ENCODE assay signal across 15 mouse cellular contexts in the genomic region with DNA sequence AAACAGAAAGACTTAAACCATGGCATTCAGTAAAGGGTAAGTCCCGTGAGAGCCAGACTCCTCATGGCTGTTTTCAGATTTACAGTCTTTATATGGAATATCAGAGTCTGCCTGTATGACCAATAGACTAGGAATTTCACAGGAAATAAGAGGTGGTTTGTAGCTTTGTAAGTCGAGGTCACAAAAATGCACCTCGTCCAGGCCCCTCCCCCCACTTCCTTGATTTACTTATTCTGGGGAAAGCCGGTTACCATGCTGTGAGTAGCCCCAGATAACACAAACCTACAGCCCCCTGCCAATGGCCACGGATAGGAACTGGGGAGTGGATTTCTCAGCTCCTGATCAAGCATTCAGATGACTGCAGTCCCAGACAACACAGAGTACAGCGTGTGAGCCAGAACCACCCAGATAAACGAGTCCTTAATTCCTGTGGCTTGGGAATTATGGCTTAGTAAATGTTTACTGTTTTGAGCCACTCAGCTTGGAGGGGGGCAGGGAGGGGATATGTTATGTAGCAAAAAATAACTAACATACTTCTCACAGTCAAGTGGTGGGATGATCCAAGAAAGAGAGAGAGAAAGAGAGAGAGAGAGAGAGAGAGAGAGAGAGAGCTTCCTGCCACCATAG. TPM values are rescaled to one million over a fixed set of nuclear protein-coding genes. Genes with fewer than 3 reads are reported as not detected.
DNase-seq lines count a peak whose midpoint lies in the region; ATAC-seq and TF ChIP-seq lines count a peak whose summit lies in the region.
"Had no signal": no experiment of that assay in that cellular context is flagged by ENCODE, and none has a peak within 500 bp of the region (broad histone marks: within the 10 kb centered on the region; RNA-seq: fewer than 3 reads in every experiment).

No protein-coding gene starts in this region.

- DNase-seq in kidney, postnatal 0 days (ENCODE audit: low spot score): peak; percentile 10
- DNase-seq in kidney, adult 9 months: no peak
- DNase-seq in Muller cell, postnatal 12 days (ENCODE audit: inconsistent ontology term): peak; percentile 83
- DNase-seq in embryonic facial prominence, embryonic 14.5 days (ENCODE audit: low spot score): peak; percentile 34
- no peak for DNase-seq in urinary bladder, postnatal 36 days (ENCODE audit: low spot score in 2 of 2)
- DNase-seq in kidney, postnatal 14 days: no peak
- DNase-seq: cerebellum, postnatal 10 days; kidney, postnatal 36 days; right cerebral cortex, postnatal 14 days had no signal

- ATAC-seq in kidney, postnatal 0 days (replicated peaks; ENCODE audit: low FRiP score, low read depth): no peak
- ATAC-seq in embryonic facial prominence, embryonic 14.5 days (ENCODE audit: low read depth): no peak
- no peak for ATAC-seq in stomach, embryonic 16.5 days (ENCODE audit: insufficient read depth, low FRiP score)
- ATAC-seq: intestine, embryonic 15.5 days; midbrain, embryonic 15.5 days had no signal

- WGBS in kidney, postnatal 0 days: 23% methylated on average over 7 of the region's 7 CpGs
- 23% methylated on average over 7 of the region's 7 CpGs for WGBS in embryonic facial prominence, embryonic 14.5 days
- 15% methylated on average over 7 of the region's 7 CpGs for WGBS in stomach, embryonic 16.5 days

- H3K4me1 ChIP-seq in kidney, postnatal 0 days (replicated peaks; ENCODE audit: insufficient read depth, low read length): no peaks in the 10 kb centered on the region; the same call in 1 of the 2 replicates
- no peaks in the 10 kb centered on the region for H3K4me1 ChIP-seq in embryonic facial prominence, embryonic 14.5 days (ENCODE audit: control insufficient read depth, insufficient read depth, low read length)
- H3K4me1 ChIP-seq in stomach, embryonic 16.5 days (ENCODE audit: control insufficient read depth, insufficient read depth, low read length): 0 out of 2 replicates have a peak, but pooled peaks cover 2% of the 10 kb centered on the region
- H3K4me1 ChIP-seq: midbrain, embryonic 15.5 days; neural tube, embryonic 12.5 days had no signal

- no peak overlapping the region for H3K4me3 ChIP-seq in kidney, postnatal 0 days (replicated peaks; ENCODE audit: low read depth, low read length)
- no peak overlapping the region for H3K4me3 ChIP-seq in embryonic facial prominence, embryonic 14.5 days (ENCODE audit: low read depth, low read length)
- H3K4me3 ChIP-seq in stomach, embryonic 16.5 days (replicated peaks; ENCODE audit: low read length): no peak overlapping the region
- H3K4me3 ChIP-seq: hindbrain, embryonic 13.5 days; intestine, embryonic 15.5 days; midbrain, embryonic 15.5 days; neural tube, embryonic 12.5 days had no signal

- no peaks in the 10 kb centered on the region for H3K36me3 ChIP-seq in kidney, postnatal 0 days (ENCODE audit: insufficient read depth, low read length)
- H3K36me3 ChIP-seq in embryonic facial prominence, embryonic 14.5 days (ENCODE audit: control insufficient read depth, insufficient read depth, low read length): no peaks in the 10 kb centered on the region
- no peaks in the 10 kb centered on the region for H3K36me3 ChIP-seq in stomach, embryonic 16.5 days (ENCODE audit: control insufficient read depth, insufficient read depth, low read length)
- H3K36me3 ChIP-seq: hindbrain, embryonic 13.5 days; intestine, embryonic 15.5 days; midbrain, embryonic 15.5 days; neural tube, embryonic 12.5 days had no signal

- no peak for TF ChIP-seq CTCF in kidney, postnatal 0 days (IDR thresholded peaks at IDR 0.05; ENCODE audit: low read depth)

- H3K27ac ChIP-seq in kidney, postnatal 0 days: 0 out of 2 replicates have a peak overlapping the region, but pooled peaks have one; percentile 11
- no peak overlapping the region for H3K27ac ChIP-seq in embryonic facial prominence, embryonic 14.5 days (replicated peaks; ENCODE audit: low read depth, low read length)
- H3K27ac ChIP-seq in stomach, embryonic 16.5 days (ENCODE audit: low read length): 0 out of 2 replicates have a peak overlapping the region, but pooled peaks have one; percentile 36
- H3K27ac ChIP-seq: hindbrain, embryonic 13.5 days; intestine, embryonic 15.5 days; midbrain, embryonic 15.5 days; neural tube, embryonic 12.5 days had no signal

- H3K9ac ChIP-seq in kidney, postnatal 0 days (ENCODE audit: low read depth, low read length): no peak overlapping the region
- no peak overlapping the region for H3K9ac ChIP-seq in embryonic facial prominence, embryonic 14.5 days (ENCODE audit: low read depth, low read length)
- H3K9ac ChIP-seq in stomach, embryonic 16.5 days (ENCODE audit: low read length): no peak overlapping the region
- H3K9ac ChIP-seq: hindbrain, embryonic 13.5 days; intestine, embryonic 15.5 days; midbrain, embryonic 15.5 days; neural tube, embryonic 12.5 days had no signal

- H3K9me3 ChIP-seq in kidney, postnatal 0 days (replicated peaks; ENCODE audit: low read length): no peaks in the 10 kb centered on the region
- no peaks in the 10 kb centered on the region for H3K9me3 ChIP-seq in embryonic facial prominence, embryonic 14.5 days (ENCODE audit: control insufficient read depth, low read length)
- peaks cover 3% of the 10 kb centered on the region; the same call in 1 of the 2 replicates for H3K9me3 ChIP-seq in stomach, embryonic 16.5 days (replicated peaks; ENCODE audit: control insufficient read depth, low read length)
- H3K9me3 ChIP-seq: hindbrain, embryonic 13.5 days; intestine, embryonic 15.5 days; midbrain, embryonic 15.5 days; neural tube, embryonic 12.5 days had no signal

- H3K4me2 ChIP-seq in kidney, postnatal 0 days (ENCODE audit: low read length): no peak overlapping the region
- no peak overlapping the region for H3K4me2 ChIP-seq in embryonic facial prominence, embryonic 14.5 days (ENCODE audit: low read depth, low read length)
- no peak overlapping the region for H3K4me2 ChIP-seq in stomach, embryonic 16.5 days (ENCODE audit: low read depth, low read length)
- H3K4me2 ChIP-seq: hindbrain, embryonic 13.5 days; intestine, embryonic 15.5 days; midbrain, embryonic 15.5 days; neural tube, embryonic 12.5 days had no signal

- H3K27me3 ChIP-seq in kidney, postnatal 0 days (ENCODE audit: insufficient read depth, low read length): no peaks in the 10 kb centered on the region
- no peaks in the 10 kb centered on the region for H3K27me3 ChIP-seq in embryonic facial prominence, embryonic 14.5 days (replicated peaks; ENCODE audit: control insufficient read depth, insufficient read depth, low read length)
- H3K27me3 ChIP-seq in stomach, embryonic 16.5 days (ENCODE audit: control insufficient read depth, insufficient read depth, low read length): no peaks in the 10 kb centered on the region
- H3K27me3 ChIP-seq: CH12.LX; hindbrain, embryonic 13.5 days; intestine, embryonic 15.5 days; midbrain, embryonic 15.5 days; neural tube, embryonic 12.5 days had no signal

RNA-seq across cellular contexts. Expression of a gene that starts 12.4 kb away (rescaled TPM):
- 35.9 and 38.3 TPM in 2 replicates for polyA plus RNA-seq in kidney, postnatal 0 days (2015; fragmentation: Nextera tagmentation; extraction: Ambion mirVana)
- 31.7 and 33.3 TPM in 2 replicates for polyA plus RNA-seq in embryonic facial prominence, embryonic 14.5 days (2014; fragmentation: Nextera tagmentation; extraction: Ambion mirVana)
- polyA plus RNA-seq in stomach, embryonic 16.5 days (2015; fragmentation: Nextera tagmentation; extraction: Ambion mirVana): 37.8 and 39.2 TPM in 2 replicates

RNA-seq across cellular contexts. Expression of a gene that starts 13.9 kb away (rescaled TPM):
- polyA plus RNA-seq in kidney, postnatal 0 days (2015; fragmentation: Nextera tagmentation; extraction: Ambion mirVana): 9.4 and 10.9 TPM in 2 replicates
- 13.5 and 13.9 TPM in 2 replicates for polyA plus RNA-seq in embryonic facial prominence, embryonic 14.5 days (2014; fragmentation: Nextera tagmentation; extraction: Ambion mirVana)
- 16.7 and 18.5 TPM in 2 replicates for polyA plus RNA-seq in stomach, embryonic 16.5 days (2015; fragmentation: Nextera tagmentation; extraction: Ambion mirVana)

RNA-seq across cellular contexts. Expression of a gene that starts 54.2 kb away (rescaled TPM):
- polyA plus RNA-seq in kidney, postnatal 0 days (2015; fragmentation: Nextera tagmentation; extraction: Ambion mirVana): 3.4 and 3.8 TPM in 2 replicates
- 4.8 and 5.1 TPM in 2 replicates for polyA plus RNA-seq in embryonic facial prominence, embryonic 14.5 days (2014; fragmentation: Nextera tagmentation; extraction: Ambion mirVana)
- polyA plus RNA-seq in stomach, embryonic 16.5 days (2015; fragmentation: Nextera tagmentation; extraction: Ambion mirVana): 2.5 and 3.0 TPM in 2 replicates

Comparison
In these comparisons a context has a peak if more than half of its experiments do, and no peak if none do; other contexts are left out.
1. DNase-seq: peak in kidney, postnatal 0 days (single experiment), Muller cell, postnatal 12 days (single experiment) and embryonic facial prominence, embryonic 14.5 days (single experiment); none in kidney, adult 9 months (single experiment), urinary bladder, postnatal 36 days (0 of 2) and kidney, postnatal 14 days (single experiment).